Mouse (Mus musculus): Measurements from ENCODE around the gene Krt26. TPM values are rescaled to one million over a fixed set of nuclear protein-coding genes. Genes with fewer than 3 reads are reported as not detected.

Gene Krt26
- polyA plus RNA-seq, 1 experiment from 2014 or later: 0.30 TPM

GRCm38 (mm10) chr11:99281116-99281515 lies 56.6 kb downstream of the Krt26 start:
- Histone ChIP-seq H3K36me3 (no peaks in the 10 kb centered on the region), H3K9me3 (no peaks in the 10 kb centered on the region), H3K4me3 (replicated peaks) (no peak overlapping the region), H3K27me3 (no peaks in the 10 kb centered on the region), H3K9ac (replicated peaks) (no peak overlapping the region), H3K27ac (no peak overlapping the region), H3K4me2 (replicated peaks) (no peak overlapping the region), H3K4me1 (replicated peaks) (peaks cover 11% of the 10 kb centered on the region)
- no peak for ATAC-seq
- 82% methylated on average over 9 of the region's 9 CpGs for WGBS

DNA sequence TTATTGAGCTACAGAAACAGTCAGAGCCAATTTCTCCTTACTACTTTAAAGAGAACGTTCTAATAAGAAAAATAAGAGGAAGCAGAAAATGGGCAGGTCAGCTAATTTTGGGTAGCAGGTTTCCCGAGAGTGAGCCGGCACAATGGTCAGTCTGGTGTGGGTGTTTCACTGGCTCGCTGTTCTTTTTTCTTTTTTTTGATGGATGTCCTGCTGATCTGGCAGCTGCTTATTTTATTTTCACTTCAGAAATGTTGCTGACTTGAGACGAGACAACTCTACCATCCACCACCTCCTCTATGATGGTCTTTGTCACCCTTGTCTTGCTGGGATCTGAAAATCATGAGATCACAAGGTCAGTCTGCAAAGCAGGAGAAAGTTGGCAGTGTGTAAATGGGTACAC lies 57.8 kb downstream of the Krt26 start:
- no peak overlapping the region for H3K4me3 ChIP-seq (replicated peaks)
- H3K4me1 ChIP-seq (replicated peaks): peaks cover 10% of the 10 kb centered on the region
- no peaks in the 10 kb centered on the region for H3K27me3 ChIP-seq
- no peak overlapping the region for H3K27ac ChIP-seq
- 73% methylated on average over 5 of the region's 5 CpGs for WGBS
- H3K4me2 ChIP-seq (replicated peaks): no peak overlapping the region
- no peaks in the 10 kb centered on the region for H3K36me3 ChIP-seq
- no peak overlapping the region for H3K9ac ChIP-seq (replicated peaks)
- no peak for ATAC-seq
- H3K9me3 ChIP-seq: no peaks in the 10 kb centered on the region

Other genes with a start within 250 kb of the Krt26 start
- 0.10 and 0.16 TPM in 2 replicates for gene Tns4, start 248.7 kb downstream of the Krt26 start, polyA plus RNA-seq (2015; fragmentation: Nextera tagmentation; extraction: Ambion mirVana)
- gene Ccr7, start 182.9 kb downstream of the Krt26 start, polyA plus RNA-seq (2015; fragmentation: Nextera tagmentation; extraction: Ambion mirVana): not detected in 2 replicates
- 370 and 402 TPM in 2 replicates for gene Smarce1, start 106.9 kb downstream of the Krt26 start, polyA plus RNA-seq (2015; fragmentation: Nextera tagmentation; extraction: Ambion mirVana)
- gene Krt222, start 93.9 kb downstream of the Krt26 start, polyA plus RNA-seq (2015; fragmentation: Nextera tagmentation; extraction: Ambion mirVana): 2.4 TPM in 2 replicates
- not detected in 2 replicates for gene Krt24, start 52.7 kb downstream of the Krt26 start, polyA plus RNA-seq (2015; fragmentation: Nextera tagmentation; extraction: Ambion mirVana)
- gene Krt25, start 15.0 kb downstream of the Krt26 start, polyA plus RNA-seq (2015; fragmentation: Nextera tagmentation; extraction: Ambion mirVana): 0.17 TPM in 1 of 2 replicates, not detected in the other
- not detected in 2 replicates for gene Krt27, start 13.1 kb upstream of the Krt26 start, polyA plus RNA-seq (2015; fragmentation: Nextera tagmentation; extraction: Ambion mirVana)
- gene Krt28, start 36.9 kb upstream of the Krt26 start, polyA plus RNA-seq (2015; fragmentation: Nextera tagmentation; extraction: Ambion mirVana): 0.15 and 0.22 TPM in 2 replicates
- 36.3 and 36.8 TPM in 2 replicates for gene Krt10, start 51.4 kb upstream of the Krt26 start, polyA plus RNA-seq (2015; fragmentation: Nextera tagmentation; extraction: Ambion mirVana)
- 0.13 TPM in 1 of 2 replicates, not detected in the other for gene Krt12, start 84.3 kb upstream of the Krt26 start, polyA plus RNA-seq (2015; fragmentation: Nextera tagmentation; extraction: Ambion mirVana)
- gene Krt20, start 100.2 kb upstream of the Krt26 start, polyA plus RNA-seq (2015; fragmentation: Nextera tagmentation; extraction: Ambion mirVana): 0.10 TPM in 1 of 2 replicates, not detected in the other
- not detected in 2 replicates for gene Krt23, start 155.2 kb upstream of the Krt26 start, polyA plus RNA-seq (2015; fragmentation: Nextera tagmentation; extraction: Ambion mirVana)
- gene Krt39, start 183.4 kb upstream of the Krt26 start, polyA plus RNA-seq (2015; fragmentation: Nextera tagmentation; extraction: Ambion mirVana): not detected in 2 replicates
- not detected in 2 replicates for gene Krt40, start 205.2 kb upstream of the Krt26 start, polyA plus RNA-seq (2015; fragmentation: Nextera tagmentation; extraction: Ambion mirVana)
- not detected in 2 replicates for gene Krtap3-3, start 212.9 kb upstream of the Krt26 start, polyA plus RNA-seq (2015; fragmentation: Nextera tagmentation; extraction: Ambion mirVana)
- not detected in 2 replicates for gene Krtap3-2, start 218.9 kb upstream of the Krt26 start, polyA plus RNA-seq (2015; fragmentation: Nextera tagmentation; extraction: Ambion mirVana)
- gene Gm11939, start 221.5 kb upstream of the Krt26 start, polyA plus RNA-seq (2015; fragmentation: Nextera tagmentation; extraction: Ambion mirVana): not detected in 2 replicates
- not detected in 2 replicates for gene Krtap3-1, start 228.7 kb upstream of the Krt26 start, polyA plus RNA-seq (2015; fragmentation: Nextera tagmentation; extraction: Ambion mirVana)
- not detected in 2 replicates for gene Krtap1-5, start 243.1 kb upstream of the Krt26 start, polyA plus RNA-seq (2015; fragmentation: Nextera tagmentation; extraction: Ambion mirVana)
- gene Krtap1-4, start 245.7 kb upstream of the Krt26 start, polyA plus RNA-seq (2015; fragmentation: Nextera tagmentation; extraction: Ambion mirVana): not detected in 2 replicates

Measured in midbrain, embryonic 13.5 days (tissue).